Comparison of ENCODE assay signal across 21 mouse cellular contexts in genomic region chr19:54693094-54693493, GRCm38 (mm10).
DNase-seq lines count a peak whose midpoint lies in the region; TF ChIP-seq lines count a peak whose summit lies in the region.
"Had no signal": no experiment of that assay in that cellular context is flagged by ENCODE, and none has a peak within 500 bp of the region (broad histone marks: within the 10 kb centered on the region; RNA-seq: fewer than 3 reads in every experiment).

No protein-coding gene starts in this region.

- TF ChIP-seq CTCF in heart, adult 2 months (IDR thresholded peaks at IDR 0.05): no peak

- WGBS in heart, adult 2 months: 74% methylated on average over 1 of the region's 1 CpGs

- H3K27ac ChIP-seq in heart, adult 2 months: no peak overlapping the region
- H3K27ac ChIP-seq: embryonic facial prominence, embryonic 10.5 days; embryonic facial prominence, embryonic 12.5 days; forebrain, embryonic 13.5 days; forebrain, embryonic 15.5 days had no signal

- H3K9ac ChIP-seq in heart, adult 2 months (ENCODE audit: low read depth, low read length): no peak overlapping the region
- H3K9ac ChIP-seq: embryonic facial prominence, embryonic 12.5 days; forebrain, embryonic 13.5 days; forebrain, embryonic 15.5 days; forebrain, postnatal 0 days had no signal

- DNase-seq in heart, adult 11 months: peak; percentile 12
- DNase-seq in heart, adult 2 months: no peak
- peak; percentile 33 for DNase-seq in Muller cell, postnatal 12 days (ENCODE audit: inconsistent ontology term)
- no peak for DNase-seq in lung, adult 18-20 months
- no peak for DNase-seq in kidney, adult 11 months
- DNase-seq: adrenal gland, adult 8-10 months; adrenal gland, postnatal 14 days; adrenal gland, postnatal 36 days; cerebellum, adult 11-12 months; cerebellum, adult 2 months; cerebellum, adult 9-10 months; cerebellum, postnatal 10 days; cerebellum, postnatal 25 days; forebrain, postnatal 0 days had no signal

- no peak overlapping the region for H3ac ChIP-seq in myocyte (ENCODE audit: control insufficient read depth, insufficient read length)

- no peak for TF ChIP-seq EP300 in heart, adult 2 months (IDR thresholded peaks at IDR 0.05; ENCODE audit: insufficient read depth, low read depth, low read length)

- no peaks in the 10 kb centered on the region for H3K4me1 ChIP-seq in heart, adult 2 months (ENCODE audit: control insufficient read depth, insufficient read depth, low read length)
- H3K4me1 ChIP-seq: embryonic facial prominence, embryonic 10.5 days; embryonic facial prominence, embryonic 12.5 days; forebrain, embryonic 13.5 days; forebrain, embryonic 15.5 days had no signal

- no peaks in the 10 kb centered on the region for H3K27me3 ChIP-seq in heart, adult 2 months (ENCODE audit: control insufficient read depth, insufficient read depth, low read length)
- H3K27me3 ChIP-seq in myocyte (ENCODE audit: control insufficient read depth, insufficient read depth, insufficient read length): no peaks in the 10 kb centered on the region
- H3K27me3 ChIP-seq: CH12.LX; embryonic facial prominence, embryonic 12.5 days; forebrain, embryonic 13.5 days; forebrain, embryonic 15.5 days had no signal

- no peak for TF ChIP-seq POLR2A in heart, adult 2 months (IDR thresholded peaks at IDR 0.05; ENCODE audit: insufficient read depth, low read depth, low read length)
- TF ChIP-seq POLR2A in myocyte (IDR thresholded peaks at IDR 0.05; ENCODE audit: insufficient read length, low read depth): no peak

- H3K4me2 ChIP-seq in myocyte (ENCODE audit: low read depth): peak overlapping the region; percentile 37
- H3K4me2 ChIP-seq: embryonic facial prominence, embryonic 12.5 days; forebrain, embryonic 13.5 days; forebrain, embryonic 15.5 days had no signal

- H3K79me2 ChIP-seq in heart, adult 2 months (replicated peaks; ENCODE audit: control insufficient read depth, insufficient read depth, low read length): no peaks in the 10 kb centered on the region
- no peaks in the 10 kb centered on the region for H3K79me2 ChIP-seq in myocyte (ENCODE audit: control insufficient read depth, insufficient read depth)

- H3K4me3 ChIP-seq in heart, adult 2 months: no peak overlapping the region
- H3K4me3 ChIP-seq in myocyte: no peak overlapping the region
- H3K4me3 ChIP-seq: embryonic facial prominence, embryonic 10.5 days; embryonic facial prominence, embryonic 12.5 days; forebrain, embryonic 13.5 days; forebrain, embryonic 15.5 days had no signal

- H3K36me3 ChIP-seq in heart, adult 2 months (ENCODE audit: control insufficient read depth, insufficient read depth, low read length): no peaks in the 10 kb centered on the region
- H3K36me3 ChIP-seq in myocyte (ENCODE audit: control insufficient read depth, insufficient read depth): no peaks in the 10 kb centered on the region
- H3K36me3 ChIP-seq: embryonic facial prominence, embryonic 10.5 days; embryonic facial prominence, embryonic 12.5 days; forebrain, embryonic 15.5 days; G1E had no signal

- intact Hi-C loops in heart, adult 2 months (cut with DNase I): no loop called here

TF ChIP-seq in myocyte, 11 proteins besides CTCF, POLR2A, EP300 and RAD21:
- TF ChIP-seq POLR2AphosphoS2 (IDR thresholded peaks at IDR 0.05; ENCODE audit: insufficient read length, low read depth) (no peak), CEBPB (IDR thresholded peaks at IDR 0.05; ENCODE audit: insufficient read depth, poor library complexity, severe bottlenecking) (0 out of 2 replicates have a peak, but pooled peaks have one; percentile 6)
TF ChIP-seq in myocyte: peak in this region for 1.

Comparison
In these comparisons a context has a peak if more than half of its experiments do, and no peak if none do; other contexts are left out.
1. DNase-seq: peak in heart, adult 11 months (single experiment) and Muller cell, postnatal 12 days (single experiment); none in heart, adult 2 months (0 of 2), lung, adult 18-20 months (0 of 2) and kidney, adult 11 months (single experiment).